8 mouse cellular contexts compared by ENCODE assay signal in the genomic region with DNA sequence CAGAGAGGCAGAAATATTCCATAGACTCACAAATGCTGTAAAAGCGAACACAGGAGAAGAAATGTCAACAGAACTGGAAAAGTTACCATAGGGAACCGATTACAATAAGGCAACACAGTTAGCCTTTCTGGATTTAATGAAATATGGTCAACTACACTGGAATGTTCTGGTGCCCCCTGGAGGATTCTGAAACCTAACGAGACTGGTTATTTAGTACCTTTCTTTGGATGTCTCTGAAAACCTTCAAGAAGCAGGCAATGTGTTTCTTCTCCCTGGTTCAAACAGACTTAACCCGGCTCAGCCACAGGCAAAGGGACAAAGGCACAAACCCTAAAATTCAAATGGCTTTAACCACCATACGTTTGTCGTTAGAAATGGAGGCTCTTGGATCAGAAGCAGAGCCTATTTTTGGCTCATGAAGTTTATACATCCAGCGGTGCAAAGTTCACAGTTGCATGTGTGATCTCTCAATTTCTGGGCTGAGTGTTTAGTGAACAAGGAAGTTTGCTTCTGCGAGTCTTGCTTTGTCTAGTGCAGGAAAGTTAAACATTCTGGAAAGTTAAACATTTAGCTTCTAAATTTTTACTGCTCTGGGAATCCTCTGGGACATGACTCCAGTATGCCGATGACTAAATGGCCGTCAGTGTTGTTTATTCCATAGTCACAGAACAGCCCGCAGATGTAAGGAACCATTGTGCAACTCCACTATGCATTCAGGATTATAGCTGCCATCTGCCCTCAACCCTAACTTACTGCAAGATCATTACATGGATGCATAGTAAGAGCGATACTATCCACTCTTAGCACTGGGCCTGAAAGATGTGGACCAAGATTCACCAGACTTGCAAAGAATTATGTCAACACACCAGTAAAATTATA.
DNase-seq lines count a peak whose midpoint lies in the region; ATAC-seq and TF ChIP-seq lines count a peak whose summit lies in the region.

No protein-coding gene starts in this region.

- no peak overlapping the region for H3K4me3 ChIP-seq in liver, adult 2 months (ENCODE audit: insufficient read depth, low read depth, low read length)
- no peak overlapping the region for H3K4me3 ChIP-seq in liver, embryonic 11.5 days (ENCODE audit: low read depth, low read length)
- no peak overlapping the region for H3K4me3 ChIP-seq in embryonic facial prominence, embryonic 13.5 days
- H3K4me3 ChIP-seq in lung, embryonic 16.5 days (ENCODE audit: low read length), result no peak overlapping the region

- ATAC-seq in liver, embryonic 11.5 days (replicated peaks; ENCODE audit: low FRiP score), result no peak
- ATAC-seq in activated CD4-positive, CD25-positive, alpha-beta regulatory T cell, adult 4 months, result peak; percentile 80
- ATAC-seq in embryonic facial prominence, embryonic 13.5 days (ENCODE audit: insufficient number of reproducible peaks, insufficient read depth, low FRiP score, low TSS enrichment, low read depth), result no peak
- ATAC-seq in lung, embryonic 16.5 days (ENCODE audit: low read depth), result peak; percentile 80

- H3K4me1 ChIP-seq in liver, adult 2 months (ENCODE audit: control insufficient read depth, insufficient read depth, low read length), result no peaks in the 10 kb centered on the region
- H3K4me1 ChIP-seq in liver, embryonic 11.5 days (replicated peaks; ENCODE audit: control insufficient read depth, insufficient read depth, low read length), result no peaks in the 10 kb centered on the region
- H3K4me1 ChIP-seq in embryonic facial prominence, embryonic 13.5 days, result peaks cover 24% of the 10 kb centered on the region
- H3K4me1 ChIP-seq in lung, embryonic 16.5 days (replicated peaks; ENCODE audit: control insufficient read depth, insufficient read depth, low read length), result peaks cover 12% of the 10 kb centered on the region

- WGBS in liver, adult 2 months, result 42% methylated on average over 12 of the region's 12 CpGs
- WGBS in liver, embryonic 11.5 days, result 77% methylated on average over 12 of the region's 12 CpGs
- 47% methylated on average over 12 of the region's 12 CpGs for WGBS in embryonic facial prominence, embryonic 13.5 days
- 28% methylated on average over 12 of the region's 12 CpGs for WGBS in lung, embryonic 16.5 days

- no peak for TF ChIP-seq POLR2A in liver, adult 2 months (IDR thresholded peaks at IDR 0.05; ENCODE audit: extremely low read depth, insufficient read depth, low read length)

- no peaks in the 10 kb centered on the region for H3K36me3 ChIP-seq in liver, adult 2 months (ENCODE audit: control insufficient read depth, insufficient read depth, low read length)
- no peaks in the 10 kb centered on the region for H3K36me3 ChIP-seq in liver, embryonic 11.5 days (ENCODE audit: control insufficient read depth, insufficient read depth, low read length)
- no peaks in the 10 kb centered on the region for H3K36me3 ChIP-seq in embryonic facial prominence, embryonic 13.5 days
- H3K36me3 ChIP-seq in lung, embryonic 16.5 days (ENCODE audit: control insufficient read depth, insufficient read depth, low read length), result no peaks in the 10 kb centered on the region

- H3K27ac ChIP-seq in liver, adult 2 months (replicated peaks; ENCODE audit: insufficient read depth, low read depth, low read length), result no peak overlapping the region
- no peak overlapping the region for H3K27ac ChIP-seq in liver, embryonic 11.5 days (ENCODE audit: low read depth, low read length)
- H3K27ac ChIP-seq in embryonic facial prominence, embryonic 13.5 days, result peak overlapping the region; percentile 68
- peak overlapping the region; percentile 36 for H3K27ac ChIP-seq in lung, embryonic 16.5 days (ENCODE audit: low read length)

- no peaks in the 10 kb centered on the region for H3K27me3 ChIP-seq in liver, adult 2 months (ENCODE audit: control insufficient read depth, insufficient read depth, low read length)
- no peaks in the 10 kb centered on the region for H3K27me3 ChIP-seq in liver, embryonic 11.5 days (replicated peaks; ENCODE audit: control insufficient read depth, insufficient read depth, low read length)
- no peaks in the 10 kb centered on the region for H3K27me3 ChIP-seq in embryonic facial prominence, embryonic 13.5 days
- no peaks in the 10 kb centered on the region for H3K27me3 ChIP-seq in lung, embryonic 16.5 days (ENCODE audit: control insufficient read depth, insufficient read depth, low read depth, low read length)

- no peaks in the 10 kb centered on the region for H3K9me3 ChIP-seq in liver, embryonic 11.5 days (ENCODE audit: control insufficient read depth, low read length)
- H3K9me3 ChIP-seq in embryonic facial prominence, embryonic 13.5 days, result no peaks in the 10 kb centered on the region
- no peaks in the 10 kb centered on the region for H3K9me3 ChIP-seq in lung, embryonic 16.5 days (ENCODE audit: control insufficient read depth, low read length)

- no peaks in the 10 kb centered on the region for H3K79me2 ChIP-seq in liver, adult 2 months (ENCODE audit: control insufficient read depth, insufficient read depth, low read length)

- H3K4me2 ChIP-seq in liver, embryonic 11.5 days, result no peak overlapping the region
- H3K4me2 ChIP-seq in embryonic facial prominence, embryonic 13.5 days, result no peak overlapping the region
- no peak overlapping the region for H3K4me2 ChIP-seq in lung, embryonic 16.5 days (ENCODE audit: low read depth, low read length)

- H3K9ac ChIP-seq in liver, adult 2 months (ENCODE audit: low read depth, low read length), result no peak overlapping the region
- H3K9ac ChIP-seq in liver, embryonic 11.5 days (ENCODE audit: low read depth, low read length), result no peak overlapping the region
- H3K9ac ChIP-seq in embryonic facial prominence, embryonic 13.5 days, result no peak overlapping the region
- no peak overlapping the region for H3K9ac ChIP-seq in lung, embryonic 16.5 days (ENCODE audit: low read length)

- DNase-seq in liver, adult 2 months (ENCODE audit: extremely low read depth, low read depth, low spot score), result peak; percentile 6
- DNase-seq in liver, embryonic 11.5 days (ENCODE audit: low spot score), result no peak
- peak; percentile 34 for DNase-seq in kidney, adult 18-20 months
- peak; percentile 30 for DNase-seq in thymus, postnatal 0 days (ENCODE audit: low spot score)
- no peak for DNase-seq in right cerebral cortex, postnatal 4 days

- TF ChIP-seq CTCF in liver, adult 2 months (IDR thresholded peaks at IDR 0.05; ENCODE audit: low read depth, low read length), result no peak

Comparison
In these comparisons a context has a peak if more than half of its experiments do, and no peak if none do; other contexts are left out.
1. DNase-seq: peak in liver, adult 2 months (single experiment), kidney, adult 18-20 months (single experiment) and thymus, postnatal 0 days (single experiment); none in liver, embryonic 11.5 days (single experiment) and right cerebral cortex, postnatal 4 days (single experiment).
2. H3K27ac ChIP-seq: peak in embryonic facial prominence, embryonic 13.5 days (single experiment) and lung, embryonic 16.5 days (single experiment); none in liver, adult 2 months (single experiment) and liver, embryonic 11.5 days (single experiment).
3. ATAC-seq: peak in activated CD4-positive, CD25-positive, alpha-beta regulatory T cell, adult 4 months (single experiment) and lung, embryonic 16.5 days (single experiment); none in liver, embryonic 11.5 days (single experiment) and embryonic facial prominence, embryonic 13.5 days (single experiment).